Mouse (Mus musculus) heart, embryonic 16.5 days (tissue): ENCODE results near the gene Efcab10. TPM values are rescaled to one million over a fixed set of nuclear protein-coding genes. Genes with fewer than 3 reads are reported as not detected.
A peak's percentile ranks its signal among the peaks of the same experiment; 100 is the strongest.

Experiments used
- ATAC-seq: fragments of 200-750 bp; cut with Nextera tagmentation; replicated peaks from 2 replicates; pipeline ENCODE4 v1.8.0; 2017; ENCODE audit warnings: moderate number of reproducible peaks; ENCODE audit not compliant: insufficient read depth, low FRiP score; ENCODE audit errors: extremely low read depth
- H3K27ac ChIP-seq: fragments of 300-500 bp; sonication (generic); 2 replicates; pipeline ENCODE4 v1.5.1; 2014; ENCODE audit warnings: mild to moderate bottlenecking, low read length, control low read depth, moderate library complexity
- H3K27me3 ChIP-seq: fragments of 300-500 bp; sonication (generic); 2 replicates; pipeline ENCODE4 v1.6.1; 2014; ENCODE audit warnings: low read length, mixed read lengths; ENCODE audit not compliant: control insufficient read depth, insufficient read depth
- H3K36me3 ChIP-seq: fragments of 300-500 bp; sonication (generic); 2 replicates; pipeline ENCODE4 v1.6.1; 2014; ENCODE audit not compliant: control insufficient read depth, insufficient read depth
- H3K4me1 ChIP-seq: fragments of 300-500 bp; sonication (generic); 2 replicates; pipeline ENCODE4 v1.6.1; 2014; ENCODE audit warnings: low read length, mixed read lengths; ENCODE audit not compliant: control insufficient read depth, insufficient read depth
- H3K4me2 ChIP-seq: fragments of 300-500 bp; sonication (generic); 2 replicates; pipeline ENCODE4 v1.6.1; 2014; ENCODE audit warnings: low read depth, mild to moderate bottlenecking, control low read depth, low read length
- H3K4me3 ChIP-seq: fragments of 300-500 bp; sonication (generic); 2 replicates; pipeline ENCODE4 v1.5.1; 2014; ENCODE audit warnings: mild to moderate bottlenecking, control low read depth, low read length
- H3K9ac ChIP-seq: fragments of 300-500 bp; sonication (generic); 2 replicates; pipeline ENCODE4 v1.6.1; 2014; ENCODE audit warnings: low read length, control low read depth
- H3K9me3 ChIP-seq: fragments of 300-500 bp; sonication (generic); replicated peaks from 2 replicates; pipeline ENCODE4 v1.6.1; 2016; ENCODE audit warnings: low read length; ENCODE audit not compliant: control insufficient read depth
- WGBS: fragments of 180-500 bp; shearing (Covaris S2); extraction: QIAGEN DNeasy Blood & Tissue Kit; methylation state at CpG from one replicate; pipeline ENCODE4 v1.1.7; 2014; 5-methylcytosine and 5-hydroxymethylcytosine counted together
- polyA plus RNA-seq: library from polyadenylated mRNA; unstranded; fragments of >200 nt; fragmentation: Nextera tagmentation; extraction: Ambion mirVana; gene quantifications from 2 replicates; pipeline ENCODE4 v1.2.1, GENCODE M21; 2015

Gene Efcab10
- 0.77 TPM in 1 of 2 replicates, not detected in the other for polyA plus RNA-seq

GRCm38 (mm10) chr12:33394804-33395623, at the start of gene Efcab10:
Gene Efcab10, plus strand, starts transcription at chr12:33394854.
- H3K4me3 ChIP-seq, result peak within 1 kb of the TSS; percentile 17
- peak within 1 kb of the TSS; percentile 58 for H3K4me2 ChIP-seq
- ATAC-seq, result no peak
- peaks cover 3% of the 10 kb centered on the region; the same call in 1 of the 2 replicates for H3K4me1 ChIP-seq
- 17% methylated on average over 24 of the region's 24 CpGs for WGBS
- H3K9ac ChIP-seq, result no peak within 1 kb of the TSS
- no peak within 1 kb of the TSS for H3K27ac ChIP-seq
- no peaks in the 10 kb centered on the region for H3K9me3 ChIP-seq
- H3K36me3 ChIP-seq, result no peaks in the 10 kb centered on the region
- no peaks in the 10 kb centered on the region for H3K27me3 ChIP-seq

DNA sequence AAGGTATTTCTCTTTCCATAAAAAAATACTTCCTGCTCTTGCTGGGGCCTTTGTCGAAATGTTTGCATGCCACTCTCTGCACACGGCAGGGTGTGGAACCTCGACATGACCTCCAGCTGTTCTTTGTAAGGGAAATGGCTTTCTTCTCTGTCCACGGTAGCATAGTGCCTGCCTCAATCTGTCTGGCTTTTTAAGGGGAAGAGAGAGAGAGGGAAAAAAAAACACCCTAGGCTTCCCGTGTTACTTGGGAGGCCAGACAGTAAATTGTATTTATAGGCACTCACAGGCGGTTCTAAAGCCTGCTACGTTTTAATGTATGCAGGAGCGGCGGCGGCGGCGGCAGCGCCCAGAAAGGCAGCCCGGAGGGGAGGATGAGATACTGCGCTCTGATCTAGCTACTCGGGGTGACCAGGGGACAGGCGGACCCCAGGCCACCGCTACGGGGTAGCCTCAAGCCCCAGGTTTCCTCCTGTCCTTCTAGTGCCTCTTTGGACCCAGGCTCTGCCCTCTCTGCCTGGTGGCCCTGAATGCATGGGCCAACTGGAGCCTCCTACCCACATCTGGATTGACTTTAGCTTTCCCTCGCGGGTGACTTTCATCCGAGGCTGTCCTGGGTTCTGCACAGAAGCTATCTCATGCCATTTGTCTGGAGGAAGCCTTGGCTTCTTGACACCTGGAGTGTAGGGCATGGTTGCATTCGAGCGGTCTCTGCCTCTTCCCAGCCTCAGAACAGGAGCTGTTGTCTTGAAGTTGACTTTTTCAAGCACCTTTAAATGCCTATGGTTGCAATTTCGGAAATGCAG, 49.5 kb upstream of the Efcab10 start:
- Histone ChIP-seq H3K9ac (no peak overlapping the region), H3K27ac (no peak overlapping the region), H3K27me3 (0 out of 2 replicates have a peak, but pooled peaks cover 3% of the 10 kb centered on the region), H3K4me1 (peaks cover 27% of the 10 kb centered on the region), H3K4me3 (0 out of 2 replicates have a peak overlapping the region, but pooled peaks have one; percentile 4), H3K36me3 (peaks cover 10% of the 10 kb centered on the region), H3K4me2 (peak overlapping the region; percentile 41; the same call in 1 of the 2 replicates), H3K9me3 (peaks cover 3% of the 10 kb centered on the region; the same call in 1 of the 2 replicates)
- WGBS, result 18% methylated on average over 25 of the region's 25 CpGs
- no peak for ATAC-seq

DNA sequence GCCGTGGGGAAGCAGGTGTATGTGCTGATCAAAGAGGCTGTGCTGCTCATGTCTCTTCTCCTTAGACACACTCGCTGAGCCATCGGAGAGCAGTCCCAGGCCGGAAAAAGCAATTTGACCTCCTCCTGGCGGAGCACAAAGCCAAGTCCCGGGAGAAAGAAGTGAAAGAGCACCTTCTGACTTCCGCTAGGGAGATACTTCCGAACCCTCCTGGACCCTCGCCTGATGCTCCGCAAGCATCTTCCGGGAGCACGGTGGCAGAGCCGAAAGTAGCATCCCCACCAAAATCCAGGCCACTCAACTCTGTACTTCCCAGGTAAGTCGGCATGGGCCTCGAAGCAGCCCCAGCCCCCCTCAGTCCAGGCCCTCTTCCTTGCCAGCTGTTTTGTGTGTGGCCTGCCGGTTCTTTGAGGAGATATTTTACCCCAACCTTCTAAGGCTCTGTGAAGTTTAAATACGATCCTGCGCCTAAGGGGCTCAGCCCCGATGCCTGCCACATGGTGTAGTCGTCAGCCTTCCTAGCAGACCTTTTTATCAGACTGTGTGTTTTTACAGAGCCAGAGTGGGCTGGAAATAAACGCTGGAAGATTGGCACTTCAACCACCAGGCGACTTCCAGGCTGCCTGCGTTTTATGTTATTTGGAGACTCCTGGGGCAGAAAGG, 48.8 kb upstream of the Efcab10 start:
- Histone ChIP-seq H3K27ac (no peak overlapping the region), H3K4me3 (no peak overlapping the region), H3K4me1 (peaks cover 26% of the 10 kb centered on the region), H3K9ac (no peak overlapping the region), H3K9me3 (peaks cover 8% of the 10 kb centered on the region), H3K36me3 (peaks cover 15% of the 10 kb centered on the region), H3K4me2 (peak overlapping the region; percentile 19), H3K27me3 (0 out of 2 replicates have a peak, but pooled peaks cover 3% of the 10 kb centered on the region)
- no peak for ATAC-seq
- WGBS, result 36% methylated on average over 23 of the region's 23 CpGs

DNA sequence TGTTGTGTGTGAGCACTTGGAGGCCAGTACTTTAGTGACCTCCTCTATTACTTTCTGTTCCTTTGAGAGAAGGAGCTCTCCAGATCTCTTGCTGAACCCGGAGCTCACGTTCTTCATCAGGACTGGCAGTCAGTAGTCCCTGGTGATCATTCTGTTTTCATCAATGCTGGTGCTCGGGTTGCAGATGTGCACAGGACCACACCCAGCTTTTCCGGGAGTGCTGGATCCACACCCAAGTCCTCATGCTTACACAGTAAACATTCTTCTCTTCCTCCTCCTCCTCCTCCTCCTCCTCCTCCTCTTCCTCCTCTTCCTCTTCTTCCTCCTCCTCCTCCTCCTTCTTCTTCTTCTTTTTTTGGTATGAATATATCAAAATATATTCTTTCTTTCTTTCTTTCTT, 42.0 kb upstream of the Efcab10 start:
- 59% methylated on average over 4 of the region's 4 CpGs for WGBS
- Histone ChIP-seq H3K9me3 (peaks cover 10% of the 10 kb centered on the region), H3K4me1 (no peaks in the 10 kb centered on the region), H3K9ac (no peak overlapping the region), H3K4me2 (no peak overlapping the region), H3K36me3 (peaks cover 20% of the 10 kb centered on the region), H3K27me3 (no peaks in the 10 kb centered on the region), H3K27ac (no peak overlapping the region), H3K4me3 (no peak overlapping the region)
- ATAC-seq, result no peak

DNA sequence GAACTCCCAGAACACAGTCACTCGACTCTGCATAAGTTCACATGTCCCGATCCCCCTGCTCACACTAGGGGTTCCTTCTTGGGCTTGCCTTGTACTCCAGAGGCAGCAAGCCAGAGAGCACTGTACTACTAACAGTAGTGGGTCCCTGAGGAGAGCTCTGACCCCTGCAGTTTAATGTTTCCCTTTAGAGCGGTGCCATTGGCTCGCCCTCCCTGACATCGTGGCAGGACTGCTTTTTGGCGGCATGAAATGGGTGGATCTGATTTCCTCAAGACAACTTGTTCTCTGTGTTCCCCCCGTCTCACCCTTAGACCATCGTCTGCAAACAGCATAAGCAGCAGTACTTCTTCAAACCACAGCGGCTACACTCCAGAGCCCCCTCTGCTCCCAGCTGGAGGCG, 36.3 kb upstream of the Efcab10 start:
- Histone ChIP-seq H3K4me1 (peaks cover 6% of the 10 kb centered on the region), H3K27ac (no peak overlapping the region), H3K36me3 (peaks cover 3% of the 10 kb centered on the region; the same call in 1 of the 2 replicates), H3K4me3 (no peak overlapping the region), H3K9ac (no peak overlapping the region), H3K9me3 (0 out of 2 replicates have a peak, but pooled peaks cover 3% of the 10 kb centered on the region), H3K4me2 (no peak overlapping the region), H3K27me3 (no peaks in the 10 kb centered on the region)
- no peak for ATAC-seq
- 88% methylated on average over 10 of the region's 10 CpGs for WGBS

DNA sequence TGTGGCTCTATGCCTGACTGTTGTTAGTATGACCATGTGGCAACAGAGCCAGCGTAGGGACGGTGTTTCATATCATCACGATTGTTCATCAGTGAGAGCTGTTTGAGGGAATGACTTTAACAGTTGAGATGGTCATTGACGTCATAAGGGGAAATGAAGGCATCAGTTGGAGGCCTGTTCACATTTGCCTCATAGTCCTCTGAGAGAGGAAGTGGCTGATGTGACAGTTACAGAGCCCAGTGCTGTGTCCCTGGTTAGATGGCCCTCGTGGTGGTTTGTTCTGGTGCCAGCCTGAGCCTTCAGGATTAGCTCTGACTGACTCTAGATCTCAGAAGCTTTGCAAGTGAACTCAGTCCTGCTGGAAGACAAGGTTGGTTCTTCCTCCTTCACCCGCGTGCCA, 35.4 kb upstream of the Efcab10 start:
- H3K9ac ChIP-seq, result no peak overlapping the region
- no peak overlapping the region for H3K4me2 ChIP-seq
- peaks cover 3% of the 10 kb centered on the region; the same call in 1 of the 2 replicates for H3K36me3 ChIP-seq
- WGBS, result 83% methylated on average over 7 of the region's 7 CpGs
- H3K27me3 ChIP-seq, result no peaks in the 10 kb centered on the region
- H3K4me3 ChIP-seq, result no peak overlapping the region
- peaks cover 6% of the 10 kb centered on the region for H3K4me1 ChIP-seq
- no peaks in the 10 kb centered on the region for H3K9me3 ChIP-seq
- ATAC-seq, result no peak
- no peak overlapping the region for H3K27ac ChIP-seq

DNA sequence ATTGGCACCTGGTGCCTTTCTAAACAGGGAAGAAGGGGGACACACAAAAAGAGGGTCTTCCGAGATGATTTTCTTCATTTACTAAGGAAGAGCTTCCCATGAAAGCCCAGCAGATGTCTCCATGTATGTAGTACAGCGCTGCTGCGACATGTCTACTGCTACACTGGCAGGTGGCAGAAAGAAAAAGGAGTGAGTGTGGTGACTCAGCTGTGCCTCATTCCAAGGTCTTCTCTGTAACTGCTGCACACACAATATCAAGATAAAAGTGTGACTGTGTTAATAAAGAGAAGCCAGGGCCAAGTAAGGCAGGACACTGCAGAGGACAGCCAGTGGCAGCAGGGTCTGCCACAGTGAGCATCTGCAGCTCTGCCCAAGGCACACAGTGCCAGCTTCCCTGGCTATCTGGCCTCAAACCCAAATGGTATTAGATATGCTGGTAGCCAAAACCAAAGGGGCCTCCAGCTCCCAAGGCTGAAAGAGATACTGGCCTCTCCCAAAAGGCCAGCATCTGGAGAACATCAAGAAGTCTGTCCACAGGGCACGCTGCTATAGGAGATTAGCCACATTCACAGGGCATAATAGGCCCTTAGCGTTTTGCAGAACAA, 34.7 kb upstream of the Efcab10 start:
- Histone ChIP-seq H3K4me2 (no peak overlapping the region), H3K27ac (no peak overlapping the region), H3K4me1 (peaks cover 6% of the 10 kb centered on the region), H3K27me3 (no peaks in the 10 kb centered on the region), H3K36me3 (peaks cover 3% of the 10 kb centered on the region; the same call in 1 of the 2 replicates), H3K4me3 (no peak overlapping the region), H3K9ac (no peak overlapping the region), H3K9me3 (no peaks in the 10 kb centered on the region)
- WGBS, result 72% methylated on average over 5 of the region's 5 CpGs
- no peak for ATAC-seq

DNA sequence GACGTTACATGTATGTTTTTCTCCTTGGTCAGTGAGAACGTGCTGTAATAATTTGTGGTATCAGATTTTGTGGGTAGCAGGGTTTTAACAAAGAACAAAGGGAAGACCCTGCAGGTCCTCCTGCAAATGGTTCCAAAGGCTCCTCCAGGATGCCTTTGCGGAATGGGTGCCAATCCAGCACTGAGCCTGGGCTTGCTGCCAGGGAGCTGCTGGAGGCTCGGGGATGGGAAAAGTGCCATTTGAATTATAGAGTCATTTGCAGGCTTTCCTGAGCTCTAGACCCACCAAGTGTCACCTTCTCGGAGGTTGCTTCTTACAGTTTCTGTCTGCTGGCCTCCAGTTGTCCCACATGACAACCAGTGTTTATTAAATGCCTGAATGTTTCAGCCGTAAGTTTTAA, 33.9 kb upstream of the Efcab10 start:
- Histone ChIP-seq H3K4me2 (no peak overlapping the region), H3K27me3 (no peaks in the 10 kb centered on the region), H3K9me3 (no peaks in the 10 kb centered on the region), H3K9ac (no peak overlapping the region), H3K36me3 (peaks cover 3% of the 10 kb centered on the region; the same call in 1 of the 2 replicates), H3K4me1 (peaks cover 6% of the 10 kb centered on the region), H3K27ac (no peak overlapping the region), H3K4me3 (no peak overlapping the region)
- ATAC-seq, result 0 out of 2 replicates have a peak, but pooled peaks have one; percentile 57
- 32% methylated on average over 6 of the region's 6 CpGs for WGBS
